Mouse (Mus musculus) left cerebral cortex, adult 11 months (tissue): ENCODE results near the gene Nckap5.

Experiments
- DNase-seq: peaks from one replicate; pipeline ENCODE4 v3.0.0; 2022; ENCODE audit warnings: low spot score

Nckap5 gene

DNA sequence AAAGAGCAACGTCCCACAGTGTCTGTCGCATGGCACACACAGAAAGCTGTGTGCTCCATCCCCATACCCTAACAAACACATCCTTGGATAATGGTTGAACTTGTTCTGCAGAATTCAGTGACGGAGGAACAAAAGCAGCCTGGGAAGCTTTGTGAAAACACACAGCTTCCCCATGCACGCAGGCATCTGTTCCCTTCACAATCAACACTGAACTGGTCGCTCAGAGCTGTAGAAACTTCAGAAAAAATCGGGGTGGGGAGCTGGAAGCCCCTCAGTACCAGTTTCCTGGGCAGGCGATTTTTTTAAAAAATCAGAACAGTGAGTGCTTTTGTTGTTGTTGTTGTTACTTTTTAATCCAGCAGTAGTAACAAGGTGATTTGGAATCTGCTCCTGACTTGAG, 960.5 kb downstream of the Nckap5 start:
- DNase-seq, result no peak
